Comparison of ENCODE assay signal across 19 mouse cellular contexts in the genomic region with DNA sequence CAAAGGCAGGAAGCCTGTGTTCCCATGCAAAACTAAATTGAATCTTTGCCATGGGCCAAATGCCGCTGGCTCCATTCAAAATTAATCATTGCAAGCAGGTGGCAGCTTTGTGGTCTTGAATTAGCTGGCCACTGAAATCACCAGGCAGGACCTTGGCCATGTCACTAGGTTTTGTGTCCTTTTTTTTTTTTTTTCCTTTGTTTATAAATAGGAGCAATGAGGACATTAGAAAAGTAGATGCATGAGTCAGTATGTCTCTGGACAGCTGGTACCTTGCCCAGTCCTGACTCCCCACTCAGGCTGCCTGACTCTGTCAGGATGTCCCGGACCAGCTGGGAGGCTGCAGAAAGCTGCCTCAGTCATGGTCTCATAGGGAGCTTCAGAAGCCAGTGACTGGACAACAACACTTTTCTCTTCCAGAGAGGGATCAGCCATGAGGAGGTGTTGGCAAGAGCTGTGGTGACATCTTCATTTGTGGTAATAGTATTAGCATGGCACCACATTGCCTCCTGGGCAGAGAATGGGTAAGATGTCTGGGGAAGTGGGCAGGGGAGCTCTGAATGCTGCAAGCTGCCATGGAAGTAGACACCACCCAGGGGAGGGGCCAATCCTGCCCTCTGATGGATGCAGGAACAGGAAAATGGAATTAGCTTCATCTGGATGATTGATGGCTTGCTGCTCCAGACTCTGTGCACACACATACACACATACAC. TPM values are rescaled to one million over a fixed set of nuclear protein-coding genes. Genes with fewer than 3 reads are reported as not detected.
DNase-seq lines count a peak whose midpoint lies in the region; ATAC-seq and TF ChIP-seq lines count a peak whose summit lies in the region.
"Had no signal": no experiment of that assay in that cellular context is flagged by ENCODE, and none has a peak within 500 bp of the region (broad histone marks: within the 10 kb centered on the region; RNA-seq: fewer than 3 reads in every experiment).

No protein-coding gene starts in this region.

- 69% methylated on average over 2 of the region's 2 CpGs for WGBS in heart, embryonic 11.5 days (ENCODE audit: insufficient replicate concordance)
- WGBS in midbrain, postnatal 0 days, result 69% methylated on average over 2 of the region's 2 CpGs
- WGBS in midbrain, embryonic 13.5 days, result 71% methylated on average over 2 of the region's 2 CpGs
- WGBS in stomach, postnatal 0 days, result 48% methylated on average over 2 of the region's 2 CpGs
- WGBS in forebrain, embryonic 14.5 days, result 86% methylated on average over 2 of the region's 2 CpGs

- no peaks in the 10 kb centered on the region for H3K4me1 ChIP-seq in heart, embryonic 11.5 days (ENCODE audit: control insufficient read depth, insufficient read depth, low read length)
- H3K4me1 ChIP-seq in midbrain, postnatal 0 days (ENCODE audit: insufficient read depth, low read length), result no peaks in the 10 kb centered on the region
- H3K4me1 ChIP-seq in midbrain, embryonic 13.5 days (replicated peaks), result no peaks in the 10 kb centered on the region; the same call in 1 of the 2 replicates
- H3K4me1 ChIP-seq in stomach, postnatal 0 days (replicated peaks; ENCODE audit: control insufficient read depth, insufficient read depth), result no peaks in the 10 kb centered on the region
- peaks cover under 1% of the 10 kb centered on the region; the same call in 1 of the 2 replicates for H3K4me1 ChIP-seq in forebrain, embryonic 14.5 days (ENCODE audit: control insufficient read depth, insufficient read depth, low read length)
- H3K4me1 ChIP-seq: limb, embryonic 15.5 days; midbrain, embryonic 15.5 days; neural tube, embryonic 15.5 days; stomach, embryonic 15.5 days had no signal

- no peak for TF ChIP-seq EP300 in stomach, postnatal 0 days (optimal IDR thresholded peaks at IDR 0.05)

- no peaks in the 10 kb centered on the region; the same call in 1 of the 2 replicates for H3K27me3 ChIP-seq in heart, embryonic 11.5 days (ENCODE audit: control insufficient read depth, insufficient read depth, low read length)
- H3K27me3 ChIP-seq in midbrain, postnatal 0 days (ENCODE audit: insufficient read depth, low read length), result no peaks in the 10 kb centered on the region
- no peaks in the 10 kb centered on the region; the same call in 1 of the 2 replicates for H3K27me3 ChIP-seq in midbrain, embryonic 13.5 days
- no peaks in the 10 kb centered on the region for H3K27me3 ChIP-seq in stomach, postnatal 0 days (ENCODE audit: control insufficient read depth, insufficient read depth, low read length)
- H3K27me3 ChIP-seq in forebrain, embryonic 14.5 days (replicated peaks; ENCODE audit: control insufficient read depth, insufficient read depth, low read length), result no peaks in the 10 kb centered on the region
- H3K27me3 ChIP-seq: embryonic facial prominence, embryonic 15.5 days; limb, embryonic 15.5 days; midbrain, embryonic 15.5 days; neural tube, embryonic 15.5 days; stomach, embryonic 15.5 days had no signal

- TF ChIP-seq CTCF in midbrain, postnatal 0 days (IDR thresholded peaks at IDR 0.05), result no peak
- no peak for TF ChIP-seq CTCF in stomach, postnatal 0 days (IDR thresholded peaks at IDR 0.05; ENCODE audit: low read depth)

- DNase-seq in heart, adult 11 months, result peak; percentile 95
- DNase-seq in midbrain, postnatal 0 days (ENCODE audit: low spot score), result peak; percentile 73
- peak; percentile 31 for DNase-seq in gastrocnemius, postnatal 25 days
- no peak for DNase-seq in stomach, postnatal 0 days (ENCODE audit: low spot score)
- no peak for DNase-seq in forebrain, embryonic 14.5 days (ENCODE audit: low spot score)
- DNase-seq in embryo, embryonic 11 days, result no peak
- DNase-seq: forebrain, postnatal 0 days; kidney, postnatal 10 days; layer of hippocampus, postnatal 36 days; right cerebral cortex, postnatal 14 days had no signal

- no peak overlapping the region for H3K4me3 ChIP-seq in heart, embryonic 11.5 days (ENCODE audit: low read depth, low read length)
- H3K4me3 ChIP-seq in midbrain, postnatal 0 days (ENCODE audit: low read depth, low read length), result no peak overlapping the region
- H3K4me3 ChIP-seq in midbrain, embryonic 13.5 days (replicated peaks), result no peak overlapping the region
- no peak overlapping the region for H3K4me3 ChIP-seq in stomach, postnatal 0 days (ENCODE audit: low read depth, low read length)
- no peak overlapping the region for H3K4me3 ChIP-seq in forebrain, embryonic 14.5 days (ENCODE audit: low read depth, low read length)
- H3K4me3 ChIP-seq: embryonic facial prominence, embryonic 15.5 days; limb, embryonic 15.5 days; midbrain, embryonic 15.5 days; neural tube, embryonic 15.5 days; stomach, embryonic 15.5 days had no signal

- no peaks in the 10 kb centered on the region for H3K36me3 ChIP-seq in heart, embryonic 11.5 days (ENCODE audit: control insufficient read depth, insufficient read depth, low read length)
- no peaks in the 10 kb centered on the region for H3K36me3 ChIP-seq in midbrain, postnatal 0 days (ENCODE audit: insufficient read depth, low read length)
- no peaks in the 10 kb centered on the region for H3K36me3 ChIP-seq in midbrain, embryonic 13.5 days
- no peaks in the 10 kb centered on the region for H3K36me3 ChIP-seq in stomach, postnatal 0 days (ENCODE audit: control insufficient read depth, insufficient read depth, low read length)
- no peaks in the 10 kb centered on the region for H3K36me3 ChIP-seq in forebrain, embryonic 14.5 days (ENCODE audit: control insufficient read depth, insufficient read depth, low read length)
- H3K36me3 ChIP-seq: embryonic facial prominence, embryonic 15.5 days; limb, embryonic 15.5 days; midbrain, embryonic 15.5 days; neural tube, embryonic 15.5 days; stomach, embryonic 15.5 days had no signal

- H3K4me2 ChIP-seq in heart, embryonic 11.5 days, result no peak overlapping the region
- H3K4me2 ChIP-seq in midbrain, postnatal 0 days (ENCODE audit: low read depth, low read length, poor library complexity, severe bottlenecking), result no peak overlapping the region
- H3K4me2 ChIP-seq in midbrain, embryonic 13.5 days (replicated peaks), result no peak overlapping the region
- no peak overlapping the region for H3K4me2 ChIP-seq in stomach, postnatal 0 days (replicated peaks; ENCODE audit: low read depth)
- no peak overlapping the region for H3K4me2 ChIP-seq in forebrain, embryonic 14.5 days (ENCODE audit: low read length)
- H3K4me2 ChIP-seq: embryonic facial prominence, embryonic 15.5 days; limb, embryonic 15.5 days; midbrain, embryonic 15.5 days; neural tube, embryonic 15.5 days; stomach, embryonic 15.5 days had no signal

- no peak overlapping the region for H3K27ac ChIP-seq in heart, embryonic 11.5 days (ENCODE audit: low read depth, low read length)
- no peak overlapping the region for H3K27ac ChIP-seq in midbrain, postnatal 0 days (ENCODE audit: low read depth, low read length)
- H3K27ac ChIP-seq in midbrain, embryonic 13.5 days, result no peak overlapping the region
- no peak overlapping the region for H3K27ac ChIP-seq in stomach, postnatal 0 days (replicated peaks)
- H3K27ac ChIP-seq in forebrain, embryonic 14.5 days (ENCODE audit: low read depth, low read length), result no peak overlapping the region
- H3K27ac ChIP-seq: embryonic facial prominence, embryonic 15.5 days; limb, embryonic 15.5 days; midbrain, embryonic 15.5 days; neural tube, embryonic 15.5 days; stomach, embryonic 15.5 days had no signal

- no peak overlapping the region for H3K9ac ChIP-seq in heart, embryonic 11.5 days (ENCODE audit: low read depth, low read length)
- no peak overlapping the region for H3K9ac ChIP-seq in midbrain, postnatal 0 days (replicated peaks; ENCODE audit: low read length, poor library complexity, severe bottlenecking)
- no peak overlapping the region for H3K9ac ChIP-seq in midbrain, embryonic 13.5 days (replicated peaks)
- no peak overlapping the region for H3K9ac ChIP-seq in stomach, postnatal 0 days (ENCODE audit: low read length)
- no peak overlapping the region for H3K9ac ChIP-seq in forebrain, embryonic 14.5 days (ENCODE audit: low read length)
- H3K9ac ChIP-seq: embryonic facial prominence, embryonic 15.5 days; forebrain, postnatal 0 days; limb, embryonic 15.5 days; midbrain, embryonic 15.5 days; neural tube, embryonic 15.5 days; stomach, embryonic 15.5 days had no signal

- ATAC-seq in heart, embryonic 11.5 days (replicated peaks; ENCODE audit: insufficient number of reproducible peaks, low FRiP score, low TSS enrichment), result no peak
- no peak for ATAC-seq in midbrain, postnatal 0 days (ENCODE audit: low FRiP score)
- no peak for ATAC-seq in midbrain, embryonic 13.5 days
- ATAC-seq in stomach, postnatal 0 days (ENCODE audit: low FRiP score, low TSS enrichment), result peak; percentile 26; the same call in 1 of the 2 replicates
- ATAC-seq in forebrain, embryonic 14.5 days, result no peak
- ATAC-seq: forebrain, postnatal 0 days; midbrain, embryonic 15.5 days had no signal

- no peaks in the 10 kb centered on the region for H3K9me3 ChIP-seq in heart, embryonic 11.5 days (replicated peaks; ENCODE audit: control insufficient read depth, low read length)
- no peaks in the 10 kb centered on the region for H3K9me3 ChIP-seq in midbrain, postnatal 0 days (ENCODE audit: low read length)
- no peaks in the 10 kb centered on the region for H3K9me3 ChIP-seq in midbrain, embryonic 13.5 days
- no peaks in the 10 kb centered on the region for H3K9me3 ChIP-seq in stomach, postnatal 0 days (ENCODE audit: control insufficient read depth, low read length)
- no peaks in the 10 kb centered on the region for H3K9me3 ChIP-seq in forebrain, embryonic 14.5 days (replicated peaks; ENCODE audit: control insufficient read depth, low read length)
- H3K9me3 ChIP-seq: embryonic facial prominence, embryonic 15.5 days; limb, embryonic 15.5 days; midbrain, embryonic 15.5 days; neural tube, embryonic 15.5 days; stomach, embryonic 15.5 days had no signal

RNA-seq across cellular contexts. Expression of gene Msx1, which starts 55.4 kb away (rescaled TPM):
- 18.3 and 18.6 TPM in 2 replicates for polyA plus RNA-seq in heart, embryonic 11.5 days (2014; fragmentation: Nextera tagmentation; extraction: Ambion mirVana)
- 12.2 and 12.3 TPM in 2 replicates for total RNA-seq in midbrain, postnatal 0 days (2014; rRNA removed)
- 8.0 and 8.3 TPM in 2 replicates for polyA plus RNA-seq in midbrain, postnatal 0 days (2015; fragmentation: Nextera tagmentation; extraction: Ambion mirVana)
- 16.2 and 23.2 TPM in 2 replicates for polyA plus RNA-seq in midbrain, embryonic 13.5 days (2015; fragmentation: Nextera tagmentation; extraction: Ambion mirVana)
- total RNA-seq in gastrocnemius, postnatal 25 days (2021), result 1 to 10 TPM; 2.7 TPM
- 1.1 TPM in 2 replicates for polyA plus RNA-seq in stomach, postnatal 0 days (2015; fragmentation: Nextera tagmentation; extraction: Ambion mirVana)
- polyA plus RNA-seq in forebrain, embryonic 14.5 days (2014; fragmentation: Nextera tagmentation; extraction: Ambion mirVana), result 12.5 and 16.1 TPM in 2 replicates
- total RNA-seq: CH12.LX; hematopoietic stem cell, adult 5-6 weeks had no signal

Comparison
In these comparisons a context has a peak if more than half of its experiments do, and no peak if none do; other contexts are left out.
1. DNase-seq: peak in heart, adult 11 months (single experiment), midbrain, postnatal 0 days (single experiment) and gastrocnemius, postnatal 25 days (single experiment); none in stomach, postnatal 0 days (single experiment), forebrain, embryonic 14.5 days (single experiment) and embryo, embryonic 11 days (single experiment).